Mouse (Mus musculus): ENCODE results near the gene D17Wsu92e.

DNA sequence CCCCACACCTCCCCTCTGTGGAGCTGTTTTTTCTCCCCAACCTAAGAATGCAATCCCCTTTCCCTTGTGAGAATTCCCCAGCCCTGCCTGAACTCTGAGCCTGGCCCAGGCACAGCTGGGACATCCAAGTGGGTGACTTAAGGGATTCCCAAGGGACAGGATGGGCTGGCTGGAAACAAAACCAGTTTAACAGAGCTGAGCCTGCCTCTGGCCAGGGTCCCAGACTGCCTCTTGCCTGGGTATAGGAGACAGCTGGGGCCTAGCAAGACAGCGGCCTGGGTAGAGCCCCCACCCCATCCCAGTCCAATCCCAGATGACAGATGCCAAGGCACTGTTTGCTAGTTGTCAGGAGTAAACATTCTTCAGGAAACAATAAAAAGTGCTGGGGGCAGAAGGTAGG, 107.6 kb downstream of the D17Wsu92e start:
- no peak for TF ChIP-seq CTCF (IDR thresholded peaks at IDR 0.05; ENCODE audit: low read depth)
- no peak for TF ChIP-seq EP300 (IDR thresholded peaks at IDR 0.05; ENCODE audit: low read depth)

Data from liver, embryonic 14.5 days (tissue).